Mouse (Mus musculus): ENCODE data around the gene Crim1.

Gene Crim1

GRCm38 (mm10) chr17:78199626-78200560 is at the start of gene Crim1:
Gene Crim1 (plus strand): TSS chr17:78200248.
- peak; percentile 79 to 85 for DNase-seq

GRCm38 (mm10) chr17:78151479-78152282 is 48.4 kb upstream of the Crim1 start:
- no peak for DNase-seq

GRCm38 (mm10) chr17:78163278-78163677 is 36.8 kb upstream of the Crim1 start:
- peak; percentile 45 to 75 for DNase-seq

GRCm38 (mm10) chr17:78163724-78164236 is 36.3 kb upstream of the Crim1 start:
- no peak for DNase-seq

- DNase-seq = no peak
Measured at GRCm38 (mm10) chr17:78165855-78166254, 34.2 kb upstream of the Crim1 start.

- DNase-seq = no peak
Measured at GRCm38 (mm10) chr17:78166566-78166965, 33.5 kb upstream of the Crim1 start.

GRCm38 (mm10) chr17:78172371-78172770 is 27.7 kb upstream of the Crim1 start:
- no peak for DNase-seq

GRCm38 (mm10) chr17:78180766-78181165 is 19.3 kb upstream of the Crim1 start:
- no peak for DNase-seq

- no peak for DNase-seq
Measured at GRCm38 (mm10) chr17:78196184-78196583, 3.9 kb upstream of the Crim1 start.

GRCm38 (mm10) chr17:78197111-78197510 is 2.9 kb upstream of the Crim1 start:
- DNase-seq = peak; percentile 73 to 81

GRCm38 (mm10) chr17:78198140-78198539 is 1.9 kb upstream of the Crim1 start:
- DNase-seq = no peak

GRCm38 (mm10) chr17:78198820-78199219 is 1.2 kb upstream of the Crim1 start:
- peak in 1 of 2 experiments; percentile 11 for DNase-seq

GRCm38 (mm10) chr17:78199231-78199625 is 820 bp upstream of the Crim1 start:
- DNase-seq = peak in 1 of 2 experiments; percentile 9

GRCm38 (mm10) chr17:78200561-78201220 is 643 bp downstream of the Crim1 start:
- peak; percentile 62 to 64 for DNase-seq

- DNase-seq = peak; percentile 49 to 59
Measured at GRCm38 (mm10) chr17:78201221-78202058, 1.4 kb downstream of the Crim1 start.

- peak in 1 of 2 experiments; percentile 14 for DNase-seq
Measured at GRCm38 (mm10) chr17:78202221-78202620, 2.2 kb downstream of the Crim1 start.

GRCm38 (mm10) chr17:78202756-78203155 is 2.7 kb downstream of the Crim1 start:
- peak in 1 of 2 experiments; percentile 21 for DNase-seq

GRCm38 (mm10) chr17:78203478-78203877 is 3.4 kb downstream of the Crim1 start:
- peak in 1 of 2 experiments; percentile 11 for DNase-seq

- peak in 1 of 2 experiments; percentile 9 for DNase-seq
Measured at GRCm38 (mm10) chr17:78206421-78206820, 6.4 kb downstream of the Crim1 start.

- DNase-seq = no peak
Measured at GRCm38 (mm10) chr17:78207246-78207645, 7.2 kb downstream of the Crim1 start.

- no peak for DNase-seq
Measured at GRCm38 (mm10) chr17:78208805-78209204, 8.8 kb downstream of the Crim1 start.

- no peak for DNase-seq
Measured at GRCm38 (mm10) chr17:78209646-78210045, 9.6 kb downstream of the Crim1 start.

Measured in cerebellum, postnatal 25 days (tissue).